Mouse (Mus musculus) ES-CJ7 (cell line): ENCODE measurements around the gene Rpl36.

Source experiments
- DNase-seq: peaks from one replicate; pipeline ENCODE4 v3.0.0; 2011; ENCODE audit warnings: low read depth, low spot score

Rpl36 gene

GRCm38 (mm10) chr17:56647546-56647945, 34.3 kb downstream of the Rpl36 start:
- DNase-seq: no peak

- DNase-seq: peak; percentile 68
Measured at GRCm38 (mm10) chr17:56651801-56652200, 38.6 kb downstream of the Rpl36 start.

GRCm38 (mm10) chr17:56654771-56655170, 41.6 kb downstream of the Rpl36 start:
- DNase-seq: no peak

GRCm38 (mm10) chr17:56655311-56655710, 42.1 kb downstream of the Rpl36 start:
- DNase-seq: no peak

- DNase-seq: no peak
Measured at GRCm38 (mm10) chr17:56656171-56656570, 43.0 kb downstream of the Rpl36 start.

- no peak for DNase-seq
Measured at GRCm38 (mm10) chr17:56663659-56664058, 50.4 kb downstream of the Rpl36 start.
